Mouse (Mus musculus) liver, postnatal 0 days (tissue): ENCODE results near the gene Ifit1bl2. TPM values are rescaled to one million over a fixed set of nuclear protein-coding genes. Genes with fewer than 3 reads are reported as not detected.
"Not testable (repeated sequence)": the region's sequence is repeated elsewhere in the genome, so short reads cannot be mapped to it uniquely, and the experiment has no call there.

Source experiments
- ATAC-seq: fragments of 200-750 bp; cut with Nextera tagmentation; 2 replicates; pipeline ENCODE4 v1.8.0; 2017; ENCODE audit warnings: mild to moderate bottlenecking, moderate library complexity
- DNase-seq: peaks from one replicate; pipeline ENCODE4 v3.0.0-alpha.2; 2016
- H3K27ac ChIP-seq: fragments of 300-500 bp; sonication (generic); 2 replicates; pipeline ENCODE4 v1.5.1; 2014; ENCODE audit warnings: antibody characterized with exemption, moderate library complexity, mild to moderate bottlenecking, low read depth
- H3K27me3 ChIP-seq: fragments of 300-500 bp; sonication (generic); 2 replicates; pipeline ENCODE4 v1.6.1; 2014; ENCODE audit warnings: low read length, control low read depth, mixed read lengths; ENCODE audit not compliant: insufficient read depth
- H3K36me3 ChIP-seq: fragments of 300-500 bp; sonication (generic); replicated peaks from 2 replicates; pipeline ENCODE4 v1.6.1; 2014; ENCODE audit warnings: mild to moderate bottlenecking, control low read depth, low read length, moderate library complexity, mixed read lengths; ENCODE audit not compliant: insufficient read depth
- H3K4me1 ChIP-seq: fragments of 300-500 bp; sonication (generic); 2 replicates; pipeline ENCODE4 v1.6.1; 2014; ENCODE audit warnings: antibody characterized with exemption, mild to moderate bottlenecking, control low read depth; ENCODE audit not compliant: insufficient read depth
- H3K4me2 ChIP-seq: fragments of 300-500 bp; sonication (generic); 2 replicates; pipeline ENCODE4 v1.6.1; 2014; ENCODE audit warnings: low read depth, mild to moderate bottlenecking, low read length, moderate library complexity, mixed read lengths
- H3K4me3 ChIP-seq: fragments of 300-500 bp; sonication (generic); 2 replicates; pipeline ENCODE4 v1.5.1; 2014; ENCODE audit warnings: low read depth, low read length
- H3K9ac ChIP-seq: fragments of 300-500 bp; sonication (generic); replicated peaks from 2 replicates; pipeline ENCODE4 v1.6.1; 2014; ENCODE audit warnings: mild to moderate bottlenecking, moderate library complexity
- H3K9me3 ChIP-seq: fragments of 300-500 bp; sonication (generic); 2 replicates; pipeline ENCODE4 v1.6.1; 2016; ENCODE audit warnings: mild to moderate bottlenecking, control low read depth, low read length, mixed read lengths
- CTCF ChIP-seq: sonication (generic); IDR thresholded peaks from 2 replicates; pipeline ENCODE4 v1.5.1; 2016; ENCODE audit warnings: antibody characterized with exemption, low read depth
- EP300 ChIP-seq: IDR thresholded peaks from 2 replicates; pipeline ENCODE4 v1.6.1; 2016; ENCODE audit warnings: antibody characterized with exemption, low read depth, mild to moderate bottlenecking
- WGBS: fragments of 180-500 bp; shearing (Covaris S2); extraction: QIAGEN DNeasy Blood & Tissue Kit; methylation state at CpG from one replicate; pipeline ENCODE4 v1.1.7; 2014; ENCODE audit not compliant: insufficient replicate concordance; 5-methylcytosine and 5-hydroxymethylcytosine counted together
- polyA plus RNA-seq: library from polyadenylated mRNA; unstranded; fragments of >200 nt; fragmentation: Nextera tagmentation; extraction: Ambion mirVana; gene quantifications from 2 replicates; pipeline ENCODE4 v1.2.1, GENCODE M21; 2015

Gene Ifit1bl2
- polyA plus RNA-seq, 1 experiment from 2014 or later, result 0.12 TPM

DNA sequence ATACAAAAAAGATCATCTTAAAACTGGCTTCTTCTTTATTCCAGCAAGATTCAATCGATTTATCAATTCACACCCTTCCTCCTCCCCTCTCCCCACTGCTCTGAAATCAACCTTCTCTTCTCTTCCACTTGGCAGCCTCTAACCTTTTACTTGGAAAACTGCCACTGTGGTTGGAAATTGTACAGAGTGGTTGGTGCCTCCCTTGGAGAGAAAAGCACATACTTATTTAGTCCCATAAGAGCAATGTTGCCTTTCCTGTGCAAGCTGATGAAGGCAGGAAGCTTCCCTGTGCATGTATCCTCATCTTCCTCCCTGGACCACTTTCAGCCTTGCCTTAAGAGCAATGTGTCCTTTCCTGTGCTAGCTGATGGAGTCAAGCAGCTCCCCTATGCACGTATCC lies 42.2 kb downstream of the Ifit1bl2 start:
- Histone ChIP-seq H3K27ac (no peak overlapping the region), H3K4me3 (no peak overlapping the region), H3K9ac (no peak overlapping the region), H3K27me3 (no peaks in the 10 kb centered on the region), H3K9me3 (no peaks in the 10 kb centered on the region), H3K4me2 (no peak overlapping the region), H3K4me1 (no peaks in the 10 kb centered on the region), H3K36me3 (no peaks in the 10 kb centered on the region)
- DNase-seq (no peak), ATAC-seq (no peak)
- TF ChIP-seq EP300 (no peak), CTCF (no peak)
- WGBS, result 74% methylated on average over 2 of the region's 2 CpGs

- Histone ChIP-seq H3K27ac (no peak overlapping the region), H3K4me1 (no peaks in the 10 kb centered on the region), H3K4me3 (no peak overlapping the region), H3K9ac (no peak overlapping the region), H3K9me3 (no peaks in the 10 kb centered on the region), H3K27me3 (no peaks in the 10 kb centered on the region), H3K4me2 (no peak overlapping the region), H3K36me3 (no peaks in the 10 kb centered on the region)
- TF ChIP-seq EP300 (no peak), CTCF (no peak)
- no peak for DNase-seq
- no peak for ATAC-seq
Measured at GRCm38 (mm10) chr19:34596811-34597210, 43.7 kb downstream of the Ifit1bl2 start.

GRCm38 (mm10) chr19:34594523-34594922 lies 46.0 kb downstream of the Ifit1bl2 start:
- not testable (repeated sequence) for H3K4me3 ChIP-seq, H3K4me2 ChIP-seq, H3K36me3 ChIP-seq, DNase-seq, H3K9ac ChIP-seq, H3K27ac ChIP-seq, H3K4me1 ChIP-seq, H3K9me3 ChIP-seq, ATAC-seq, H3K27me3 ChIP-seq
- WGBS, result 69% methylated on average over 3 of the region's 3 CpGs

GRCm38 (mm10) chr19:34593456-34593855 lies 47.1 kb downstream of the Ifit1bl2 start:
- no peak overlapping the region for H3K9ac ChIP-seq
- H3K36me3 ChIP-seq, result no peaks in the 10 kb centered on the region
- H3K4me1 ChIP-seq, result no peaks in the 10 kb centered on the region
- DNase-seq, result no peak
- H3K9me3 ChIP-seq, result no peaks in the 10 kb centered on the region
- no peak overlapping the region for H3K4me3 ChIP-seq
- 79% methylated on average over 2 of the region's 2 CpGs for WGBS
- H3K4me2 ChIP-seq, result no peak overlapping the region
- no peak overlapping the region for H3K27ac ChIP-seq
- no peak for ATAC-seq
- TF ChIP-seq CTCF (no peak), EP300 (no peak)
- no peaks in the 10 kb centered on the region for H3K27me3 ChIP-seq

GRCm38 (mm10) chr19:34588959-34589358 lies 51.6 kb downstream of the Ifit1bl2 start:
- ATAC-seq (no peak), DNase-seq (no peak)
- TF ChIP-seq EP300, result no peak
- peak; percentile 31 for TF ChIP-seq CTCF
- H3K9ac ChIP-seq, result no peak overlapping the region
- H3K4me2 ChIP-seq, result no peak overlapping the region
- H3K36me3 ChIP-seq, result no peaks in the 10 kb centered on the region
- H3K9me3 ChIP-seq, result no peaks in the 10 kb centered on the region
- H3K27ac ChIP-seq, result no peak overlapping the region
- H3K4me3 ChIP-seq, result no peak overlapping the region
- no peaks in the 10 kb centered on the region for H3K4me1 ChIP-seq
- H3K27me3 ChIP-seq, result no peaks in the 10 kb centered on the region

DNA sequence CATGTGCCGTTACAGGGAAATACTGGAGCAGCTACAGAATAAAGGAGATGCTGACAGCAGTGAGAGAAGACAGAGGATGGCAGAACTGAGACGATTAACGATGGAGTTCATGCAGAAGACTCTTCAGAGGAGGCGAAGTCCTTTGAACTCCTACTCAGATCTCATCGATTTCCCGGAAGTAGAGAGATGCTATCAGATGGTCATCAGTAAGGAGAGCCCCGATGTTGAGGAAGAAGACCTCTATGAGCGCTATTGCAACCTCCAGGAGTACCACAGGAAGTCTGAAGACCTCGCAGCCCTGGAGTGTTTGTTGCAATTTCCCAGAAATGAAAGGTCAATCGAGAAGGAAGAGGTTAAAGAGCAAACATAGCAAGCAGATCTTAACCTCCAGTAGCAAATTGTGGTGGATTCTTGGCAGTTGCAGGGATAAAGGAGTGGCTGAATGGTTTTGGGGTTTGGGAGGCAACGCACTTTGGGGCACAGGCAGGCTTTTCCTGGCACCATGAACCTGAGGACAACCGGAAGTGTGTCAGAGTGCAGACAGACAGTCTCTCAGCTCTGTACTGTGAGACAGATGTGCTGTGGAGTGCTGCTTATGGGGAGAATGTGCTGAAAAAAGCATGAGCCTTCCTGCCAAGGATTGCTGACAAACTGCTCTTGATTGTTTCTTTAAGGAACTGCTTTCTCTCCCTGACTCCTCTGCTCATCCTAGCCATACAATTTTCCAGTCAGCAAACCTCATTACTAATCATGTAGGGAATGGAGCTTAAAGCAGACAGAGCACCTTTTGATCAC lies 52.4 kb downstream of the Ifit1bl2 start:
- not testable (repeated sequence) for H3K27me3 ChIP-seq, H3K27ac ChIP-seq, H3K4me3 ChIP-seq, H3K4me2 ChIP-seq, H3K9me3 ChIP-seq, H3K36me3 ChIP-seq, H3K9ac ChIP-seq, DNase-seq, H3K4me1 ChIP-seq
- TF ChIP-seq EP300, result peak; percentile 23; the same call in 1 of the 2 replicates
- WGBS, result 61% methylated on average over 6 of the region's 12 CpGs
- ATAC-seq, result peak; percentile 65

- not testable (repeated sequence) for H3K9ac ChIP-seq, ATAC-seq, H3K27ac ChIP-seq, DNase-seq, H3K4me1 ChIP-seq, H3K36me3 ChIP-seq, H3K9me3 ChIP-seq, H3K27me3 ChIP-seq, H3K4me3 ChIP-seq
- peak overlapping the region; percentile 19; the same call in 1 of the 2 replicates for H3K4me2 ChIP-seq
- 65% methylated on average over 5 of the region's 5 CpGs for WGBS
Measured at GRCm38 (mm10) chr19:34585740-34586458, 54.6 kb downstream of the Ifit1bl2 start.

- not testable (repeated sequence) for H3K27me3 ChIP-seq, H3K9me3 ChIP-seq, H3K9ac ChIP-seq, DNase-seq, H3K4me1 ChIP-seq, H3K36me3 ChIP-seq, H3K4me2 ChIP-seq
- H3K4me3 ChIP-seq, result 0 out of 2 replicates have a peak within 1 kb of the TSS, but pooled peaks have one; percentile 8
- ATAC-seq, result peak; percentile 85
- WGBS, result 22% methylated on average over 2 of the region's 2 CpGs
- H3K27ac ChIP-seq, result peak within 1 kb of the TSS; percentile 23; the same call in 1 of the 2 replicates
Measured at GRCm38 (mm10) chr19:34583126-34583766, 57.3 kb downstream of the Ifit1bl2 start, which contains the start of gene Ifit3. TSS of gene Ifit3 (plus strand) at chr19:34583531.

DNA sequence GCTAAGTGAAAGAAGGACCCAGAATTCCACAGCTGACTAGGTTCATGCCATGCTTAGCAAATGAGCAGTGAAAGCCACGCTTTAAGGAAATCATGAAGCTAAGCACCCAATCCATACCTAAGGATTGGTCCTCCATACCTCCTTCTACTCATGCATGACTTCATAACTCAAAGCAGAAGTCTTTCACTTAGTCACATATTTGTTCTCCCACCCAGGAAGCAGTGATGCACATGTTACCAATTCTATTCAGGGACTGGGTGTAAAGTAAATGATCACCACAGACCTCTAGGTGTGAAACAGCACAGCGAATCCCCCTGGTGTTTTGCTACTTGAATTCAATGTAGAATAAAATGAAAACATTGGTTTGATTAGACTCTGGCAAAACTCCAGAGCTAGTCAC lies 57.8 kb downstream of the Ifit1bl2 start:
- not testable (repeated sequence) for H3K36me3 ChIP-seq, H3K4me3 ChIP-seq, H3K9ac ChIP-seq, H3K4me1 ChIP-seq, H3K9me3 ChIP-seq, DNase-seq, H3K27me3 ChIP-seq, H3K4me2 ChIP-seq
- WGBS, result 74% methylated on average over 2 of the region's 2 CpGs
- peak overlapping the region; percentile 23; the same call in 1 of the 2 replicates for H3K27ac ChIP-seq
- ATAC-seq, result peak; percentile 37
